Mouse (Mus musculus) midbrain, postnatal 0 days (tissue): ENCODE results near the gene Tspear. TPM values are rescaled to one million over a fixed set of nuclear protein-coding genes. Genes with fewer than 3 reads are reported as not detected.

Experiments used
- ATAC-seq: fragments of 200-750 bp; cut with Nextera tagmentation; 2 replicates; pipeline ENCODE4 v1.8.0; 2017; ENCODE audit warnings: moderate number of reproducible peaks, mild to moderate bottlenecking, moderate TSS enrichment, moderate library complexity; ENCODE audit not compliant: low FRiP score
- DNase-seq: peaks from one replicate; pipeline ENCODE4 v3.0.0-alpha.2; 2015; ENCODE audit warnings: low spot score
- H3K27ac ChIP-seq: fragments of 300-500 bp; sonication (generic); 2 replicates; pipeline ENCODE4 v1.5.1; 2014; ENCODE audit warnings: low read depth, mild to moderate bottlenecking, low read length, mixed read lengths
- H3K27me3 ChIP-seq: fragments of 300-500 bp; sonication (generic); 2 replicates; pipeline ENCODE4 v1.6.1; 2014; ENCODE audit warnings: low read length, control low read depth, mixed read lengths; ENCODE audit not compliant: insufficient read depth
- H3K36me3 ChIP-seq: fragments of 300-500 bp; sonication (generic); 2 replicates; pipeline ENCODE4 v1.6.1; 2014; ENCODE audit warnings: low read length, control low read depth, mixed read lengths; ENCODE audit not compliant: insufficient read depth
- H3K4me1 ChIP-seq: fragments of 300-500 bp; sonication (generic); 2 replicates; pipeline ENCODE4 v1.6.1; 2014; ENCODE audit warnings: mild to moderate bottlenecking, control low read depth, antibody characterized with exemption, low read length, mixed read lengths; ENCODE audit not compliant: insufficient read depth
- H3K4me2 ChIP-seq: fragments of 300-500 bp; sonication (generic); 2 replicates; pipeline ENCODE4 v1.6.1; 2014; ENCODE audit warnings: low read depth, mild to moderate bottlenecking, low read length, mixed read lengths; ENCODE audit not compliant: poor library complexity, severe bottlenecking
- H3K4me3 ChIP-seq: fragments of 300-500 bp; sonication (generic); 2 replicates; pipeline ENCODE4 v1.5.1; 2014; ENCODE audit warnings: low read depth, mild to moderate bottlenecking, low read length, moderate library complexity
- H3K9ac ChIP-seq: fragments of 300-500 bp; sonication (generic); replicated peaks from 2 replicates; pipeline ENCODE4 v1.6.1; 2014; ENCODE audit warnings: mild to moderate bottlenecking, low read length, moderate library complexity, mixed read lengths; ENCODE audit not compliant: poor library complexity, severe bottlenecking
- H3K9me3 ChIP-seq: fragments of 300-500 bp; sonication (generic); 2 replicates; pipeline ENCODE4 v1.6.1; 2016; ENCODE audit warnings: low read length, control low read depth
- CTCF ChIP-seq: IDR thresholded peaks from 2 replicates; pipeline ENCODE4 v1.5.1; 2016; ENCODE audit warnings: antibody characterized with exemption, mild to moderate bottlenecking
- WGBS: fragments of 180-500 bp; shearing (Covaris S2); extraction: QIAGEN DNeasy Blood & Tissue Kit; methylation state at CpG from one replicate; pipeline ENCODE4 v1.1.7; 2014; 5-methylcytosine and 5-hydroxymethylcytosine counted together
- polyA plus RNA-seq: library from polyadenylated mRNA; unstranded; fragments of >200 nt; fragmentation: Nextera tagmentation; extraction: Ambion mirVana; gene quantifications from 2 replicates; pipeline ENCODE4 v1.2.1, GENCODE M21; 2015
- total RNA-seq: library from RNA; depleted of rRNA; stranded (reverse); fragments of >200 nt; gene quantifications from 2 replicates; pipeline ENCODE4 v1.2.3, GENCODE M21; 2014

Tspear gene
- total and polyA plus RNA-seq, 2 experiments from 2014 or later, result 0.63 to 1.5 TPM

DNA sequence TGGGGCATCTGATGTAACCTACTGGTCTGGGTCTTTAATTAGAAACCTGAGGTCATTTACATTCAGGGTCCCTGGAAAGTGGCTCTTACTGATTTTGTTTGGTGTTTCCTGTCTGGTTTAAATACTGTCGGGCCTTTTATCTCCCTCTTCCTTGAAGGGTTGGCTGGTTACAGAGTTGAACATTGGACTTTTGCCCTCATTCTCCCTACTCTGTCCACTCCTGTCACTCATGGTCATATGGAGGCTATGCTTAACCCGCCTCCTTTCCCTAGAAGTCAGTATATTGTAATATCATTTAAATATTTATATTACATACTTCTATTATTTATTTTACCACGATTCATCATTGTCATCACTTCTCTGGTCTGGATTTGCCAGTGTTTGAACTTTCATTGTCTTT, 117.7 kb downstream of the Tspear start:
- H3K27me3 ChIP-seq, result no peaks in the 10 kb centered on the region
- 80% methylated on average over 3 of the region's 3 CpGs for WGBS
- H3K9ac ChIP-seq, result no peak overlapping the region
- H3K4me1 ChIP-seq, result no peaks in the 10 kb centered on the region
- TF ChIP-seq CTCF, result no peak
- no peak overlapping the region for H3K27ac ChIP-seq
- ATAC-seq (no peak), DNase-seq (no peak)
- H3K9me3 ChIP-seq, result no peaks in the 10 kb centered on the region
- no peak overlapping the region for H3K4me3 ChIP-seq
- no peaks in the 10 kb centered on the region for H3K36me3 ChIP-seq
- H3K4me2 ChIP-seq, result no peak overlapping the region

DNA sequence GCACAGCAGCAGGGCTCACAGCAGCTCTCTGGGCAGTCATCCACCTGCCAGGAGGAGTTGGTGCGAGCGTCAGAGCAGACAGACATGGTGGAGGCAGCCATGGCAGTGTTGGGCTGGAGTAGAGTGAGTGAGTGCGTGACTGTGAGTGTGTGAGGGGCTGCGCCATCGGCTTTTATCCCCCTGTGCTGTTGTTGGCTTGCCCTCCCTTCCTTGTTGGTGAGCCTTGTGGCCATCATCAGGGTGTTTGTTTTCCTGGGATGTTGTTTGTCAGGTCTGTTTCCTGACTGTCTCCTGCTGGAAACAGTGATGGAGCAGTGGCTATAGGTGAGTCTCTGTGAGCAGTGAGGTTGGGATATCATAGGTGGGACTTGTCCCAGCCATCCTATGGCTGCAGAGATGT, 125.4 kb downstream of the Tspear start, which contains the start of gene Gm9507:
TSS of gene Gm9507 (minus strand) at position 101 of the 400 bp plus-strand sequence.
- H3K4me2 ChIP-seq, result no peak within 1 kb of the TSS
- no peaks in the 10 kb centered on the region for H3K27me3 ChIP-seq
- H3K9me3 ChIP-seq, result no peaks in the 10 kb centered on the region
- WGBS, result 75% methylated on average over 5 of the region's 5 CpGs
- H3K36me3 ChIP-seq, result no peaks in the 10 kb centered on the region
- no peak within 1 kb of the TSS for H3K27ac ChIP-seq
- DNase-seq (no peak), ATAC-seq (no peak)
- no peak for TF ChIP-seq CTCF
- H3K4me3 ChIP-seq, result no peak within 1 kb of the TSS
- no peaks in the 10 kb centered on the region for H3K4me1 ChIP-seq
- no peak within 1 kb of the TSS for H3K9ac ChIP-seq

DNA sequence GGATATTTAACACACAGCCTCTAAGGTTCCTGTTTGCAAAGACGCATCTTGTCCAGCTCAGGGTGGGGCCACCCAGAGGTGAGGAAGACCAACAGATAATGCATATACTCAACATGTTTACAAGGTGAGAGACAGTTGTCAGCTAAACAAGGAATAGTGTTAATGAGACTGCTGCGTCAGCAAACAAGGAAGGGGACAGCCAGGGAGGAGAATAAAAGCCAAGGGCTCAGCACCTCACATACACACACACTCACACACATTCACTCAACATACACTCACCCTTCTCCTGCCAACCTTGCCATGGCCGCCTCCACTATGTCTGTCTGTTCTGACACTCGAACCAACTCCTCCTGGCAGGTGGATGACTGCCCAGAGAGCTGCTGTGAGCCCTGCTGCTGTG, 128.0 kb downstream of the Tspear start, which contains the start of gene Gm2696:
TSS of gene Gm2696 (plus strand) at position 301 of the 400 bp plus-strand sequence.
- no peaks in the 10 kb centered on the region for H3K36me3 ChIP-seq
- H3K27me3 ChIP-seq, result no peaks in the 10 kb centered on the region; the same call in 1 of the 2 replicates
- no peaks in the 10 kb centered on the region for H3K9me3 ChIP-seq
- no peaks in the 10 kb centered on the region for H3K4me1 ChIP-seq
- WGBS, result 55% methylated on average over 4 of the region's 4 CpGs
- DNase-seq (no peak), ATAC-seq (no peak)
- no peak within 1 kb of the TSS for H3K4me2 ChIP-seq
- no peak for TF ChIP-seq CTCF
- H3K4me3 ChIP-seq, result no peak within 1 kb of the TSS
- no peak within 1 kb of the TSS for H3K9ac ChIP-seq
- no peak within 1 kb of the TSS for H3K27ac ChIP-seq

DNA sequence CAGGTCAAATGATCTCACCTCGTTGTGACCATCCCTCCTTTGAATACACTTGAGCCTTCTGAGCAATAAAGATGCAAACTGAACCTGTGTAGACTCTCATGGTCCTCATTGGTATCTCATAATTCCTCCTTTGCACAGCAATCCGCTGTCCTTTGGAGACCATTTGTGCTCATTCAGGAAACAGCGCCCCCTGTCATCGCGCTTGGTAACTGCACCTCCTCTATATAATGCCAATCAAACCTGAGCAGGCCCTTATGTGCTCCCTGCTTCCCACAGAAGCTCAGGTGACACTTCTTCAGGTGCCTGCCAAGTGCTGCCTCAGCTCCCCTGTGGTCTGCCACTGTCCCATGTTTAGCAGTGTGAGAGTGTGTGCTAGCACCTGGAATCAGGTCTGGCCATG, 129.1 kb downstream of the Tspear start:
- no peak for ATAC-seq
- DNase-seq, result peak; percentile 36

DNA sequence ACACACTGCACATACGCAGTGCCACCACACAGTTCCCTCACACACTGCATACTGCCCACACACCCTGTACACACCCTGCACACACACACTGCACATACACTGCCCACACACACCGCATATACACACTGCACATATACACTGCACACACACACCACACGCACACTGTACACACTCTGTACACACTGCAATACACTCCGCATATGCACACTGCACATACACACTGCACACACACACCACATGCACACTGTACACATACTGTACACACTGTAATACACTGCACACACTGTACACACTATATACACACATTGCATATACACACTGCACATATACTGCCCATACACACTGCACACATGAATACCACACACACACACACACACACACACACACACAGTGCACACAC, 132.2 kb downstream of the Tspear start:
- peak; percentile 61 for ATAC-seq
- TF ChIP-seq CTCF, result no peak
- H3K9ac ChIP-seq, result no peak overlapping the region
- no peaks in the 10 kb centered on the region; the same call in 1 of the 2 replicates for H3K27me3 ChIP-seq
- no peaks in the 10 kb centered on the region for H3K9me3 ChIP-seq
- WGBS, result 98% methylated on average over 4 of the region's 4 CpGs
- no peak for DNase-seq
- no peak overlapping the region for H3K27ac ChIP-seq
- H3K36me3 ChIP-seq, result no peaks in the 10 kb centered on the region
- no peak overlapping the region for H3K4me3 ChIP-seq
- no peak overlapping the region for H3K4me2 ChIP-seq
- H3K4me1 ChIP-seq, result no peaks in the 10 kb centered on the region

More for the DNA sequence above, 129.1 kb downstream of the Tspear start:
- Histone ChIP-seq H3K4me3 (no peak overlapping the region), H3K27ac (no peak overlapping the region), H3K4me2 (no peak overlapping the region), H3K9me3 (no peaks in the 10 kb centered on the region), H3K9ac (no peak overlapping the region), H3K4me1 (no peaks in the 10 kb centered on the region), H3K27me3 (no peaks in the 10 kb centered on the region; the same call in 1 of the 2 replicates), H3K36me3 (no peaks in the 10 kb centered on the region)
- peak; percentile 73 for TF ChIP-seq CTCF
- 35% methylated on average over 5 of the region's 5 CpGs for WGBS

DNA sequence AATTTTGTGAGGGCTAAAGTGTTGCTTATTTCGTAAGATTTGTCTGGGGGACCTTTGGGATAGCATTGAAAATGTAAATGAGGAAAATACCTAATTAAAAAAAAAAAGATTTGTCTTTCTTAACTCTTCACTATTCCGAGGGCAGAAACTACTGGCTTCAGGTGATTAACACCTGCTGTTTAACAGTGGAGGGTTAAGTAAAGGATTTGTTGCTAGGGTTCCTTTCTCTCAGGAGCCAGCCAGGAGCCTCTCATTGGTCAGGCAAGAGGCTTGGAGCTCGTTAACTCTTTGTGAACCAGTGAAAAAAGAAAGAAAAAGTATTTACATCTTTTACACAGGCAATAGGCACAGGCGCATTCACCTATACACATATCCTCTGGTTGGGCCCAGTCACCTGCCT, 132.8 kb downstream of the Tspear start:
- Histone ChIP-seq H3K27me3 (no peaks in the 10 kb centered on the region; the same call in 1 of the 2 replicates), H3K4me3 (no peak overlapping the region), H3K36me3 (no peaks in the 10 kb centered on the region), H3K9me3 (no peaks in the 10 kb centered on the region), H3K4me1 (no peaks in the 10 kb centered on the region), H3K4me2 (peak overlapping the region; percentile 20; the same call in 1 of the 2 replicates), H3K9ac (no peak overlapping the region), H3K27ac (no peak overlapping the region)
- DNase-seq (peak; percentile 16), ATAC-seq (0 out of 2 replicates have a peak, but pooled peaks have one; percentile 66)
- no peak for TF ChIP-seq CTCF
- 33% methylated on average over 4 of the region's 4 CpGs for WGBS
